ENCODE assay signal across 7 mouse cellular contexts in the genomic region with DNA sequence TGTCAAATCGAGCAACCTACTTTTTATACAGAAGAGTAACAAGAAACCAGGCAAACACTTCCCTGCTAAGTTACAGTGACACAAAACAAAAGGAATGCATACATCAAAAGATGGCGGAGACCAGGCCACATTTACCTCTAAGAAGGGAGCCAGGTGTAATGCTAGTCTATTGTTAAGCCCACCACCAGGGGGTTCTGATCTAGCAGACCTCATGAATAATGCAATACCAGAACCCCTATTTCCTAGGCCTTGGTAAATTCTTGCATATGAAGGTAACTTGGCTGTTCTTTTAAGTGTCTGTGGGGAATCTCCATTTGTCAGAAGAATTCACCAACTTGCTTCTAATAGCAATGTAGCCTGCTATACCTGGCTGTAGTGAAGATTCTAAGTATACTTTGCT. TPM values are rescaled to one million over a fixed set of nuclear protein-coding genes. Genes with fewer than 3 reads are reported as not detected.
A peak's percentile ranks its signal among the peaks of the same experiment; 100 is the strongest.
DNase-seq lines count a peak whose midpoint lies in the region; ATAC-seq and TF ChIP-seq lines count a peak whose summit lies in the region.
"Not testable (repeated sequence)": the region's sequence is repeated elsewhere in the genome, so short reads cannot be mapped to it uniquely, and the experiment has no call there.

No protein-coding gene starts in this region.

- not testable (repeated sequence) for H3K4me3 ChIP-seq in ES-Bruce4 (ENCODE audit: low read depth, low read length); forebrain, embryonic 15.5 days; lung, embryonic 14.5 days (ENCODE audit: low read depth, low read length); neural tube, embryonic 15.5 days (replicated peaks)
- H3K4me3 ChIP-seq in hindbrain, embryonic 14.5 days (replicated peaks; ENCODE audit: low read length) = peak overlapping the region; percentile 92
- H3K4me3 ChIP-seq in midbrain, embryonic 16.5 days (ENCODE audit: low read depth, low read length) = 0 out of 2 replicates have a peak overlapping the region, but pooled peaks have one; percentile 70

- not testable (repeated sequence) for TF ChIP-seq EP300 in ES-Bruce4 (IDR thresholded peaks at IDR 0.05; ENCODE audit: insufficient read depth, low read depth, low read length)

- not testable (repeated sequence) for H3K27me3 ChIP-seq in ES-Bruce4 (ENCODE audit: control insufficient read depth, insufficient read depth, low read length, poor library complexity, severe bottlenecking); forebrain, embryonic 15.5 days; hindbrain, embryonic 14.5 days (ENCODE audit: control insufficient read depth, insufficient read depth, low read length); lung, embryonic 14.5 days (ENCODE audit: insufficient read depth, low read length); midbrain, embryonic 16.5 days (ENCODE audit: control insufficient read depth, insufficient read depth, low read depth, low read length); neural tube, embryonic 15.5 days (replicated peaks)

- WGBS in forebrain, embryonic 15.5 days = 27% methylated on average over 2 of the region's 2 CpGs
- 55% methylated on average over 2 of the region's 2 CpGs for WGBS in hindbrain, embryonic 14.5 days
- WGBS in lung, embryonic 14.5 days = 69% methylated on average over 2 of the region's 2 CpGs
- WGBS in midbrain, embryonic 16.5 days = 36% methylated on average over 2 of the region's 2 CpGs
- 51% methylated on average over 2 of the region's 2 CpGs for WGBS in neural tube, embryonic 15.5 days

- not testable (repeated sequence) for H3K4me1 ChIP-seq in ES-Bruce4 (ENCODE audit: control insufficient read depth, insufficient read depth, low read length); lung, embryonic 14.5 days (ENCODE audit: insufficient read depth)
- peaks cover 40% of the 10 kb centered on the region for H3K4me1 ChIP-seq in forebrain, embryonic 15.5 days
- H3K4me1 ChIP-seq in hindbrain, embryonic 14.5 days (replicated peaks; ENCODE audit: control insufficient read depth, insufficient read depth, low read length) = peaks cover 39% of the 10 kb centered on the region
- peaks cover 39% of the 10 kb centered on the region for H3K4me1 ChIP-seq in midbrain, embryonic 16.5 days (ENCODE audit: control insufficient read depth, insufficient read depth, low read length)
- H3K4me1 ChIP-seq in neural tube, embryonic 15.5 days = peaks cover 35% of the 10 kb centered on the region

- not testable (repeated sequence) for ATAC-seq in forebrain, embryonic 15.5 days (replicated peaks); hindbrain, embryonic 14.5 days (ENCODE audit: low FRiP score); lung, embryonic 14.5 days (ENCODE audit: insufficient read depth); midbrain, embryonic 16.5 days; neural tube, embryonic 15.5 days (ENCODE audit: low FRiP score)

- not testable (repeated sequence) for TF ChIP-seq CTCF in ES-Bruce4 (IDR thresholded peaks at IDR 0.05; ENCODE audit: low read depth, low read length); brain, embryonic 14.5 days (IDR thresholded peaks at IDR 0.05; ENCODE audit: borderline replicate concordance, extremely low read depth, insufficient read depth, insufficient read length)
- 0 out of 2 replicates have a peak, but pooled peaks have one; percentile 12 for TF ChIP-seq CTCF in lung, embryonic 14.5 days (IDR thresholded peaks at IDR 0.05; ENCODE audit: low read depth)

- peak overlapping the region; percentile 59; the same call in 1 of the 2 replicates for H3K27ac ChIP-seq in ES-Bruce4 (ENCODE audit: insufficient read depth, low read length)
- not testable (repeated sequence) for H3K27ac ChIP-seq in forebrain, embryonic 15.5 days (replicated peaks); hindbrain, embryonic 14.5 days; lung, embryonic 14.5 days (ENCODE audit: low read depth); midbrain, embryonic 16.5 days (ENCODE audit: low read length); neural tube, embryonic 15.5 days (replicated peaks)

- DNase-seq in brain, embryonic 14.5 days (ENCODE audit: low read depth) = peak; percentile 29
- DNase-seq in hindbrain, embryonic 14.5 days (ENCODE audit: low spot score); lung, embryonic 14.5 days: not testable (repeated sequence)

- H3K9ac ChIP-seq in ES-Bruce4 (ENCODE audit: low read depth, poor library complexity, severe bottlenecking); forebrain, embryonic 15.5 days (replicated peaks); lung, embryonic 14.5 days; midbrain, embryonic 16.5 days (ENCODE audit: low read depth, low read length): not testable (repeated sequence)
- H3K9ac ChIP-seq in hindbrain, embryonic 14.5 days = peak overlapping the region; percentile 28; the same call in 1 of the 2 replicates
- 0 out of 2 replicates have a peak overlapping the region, but pooled peaks have one; percentile 14 for H3K9ac ChIP-seq in neural tube, embryonic 15.5 days (replicated peaks)

- not testable (repeated sequence) for H3K9me3 ChIP-seq in ES-Bruce4 (replicated peaks; ENCODE audit: control insufficient read depth, insufficient read depth, low read length, poor library complexity, severe bottlenecking); forebrain, embryonic 15.5 days; hindbrain, embryonic 14.5 days (ENCODE audit: control insufficient read depth, low read length); lung, embryonic 14.5 days (ENCODE audit: low read depth, low read length); midbrain, embryonic 16.5 days (replicated peaks; ENCODE audit: control insufficient read depth, low read length, poor library complexity, severe bottlenecking); neural tube, embryonic 15.5 days (replicated peaks)

- H3K4me2 ChIP-seq in forebrain, embryonic 15.5 days (replicated peaks) = peak overlapping the region; percentile 45
- H3K4me2 ChIP-seq in hindbrain, embryonic 14.5 days (replicated peaks) = peak overlapping the region; percentile 61
- H3K4me2 ChIP-seq in lung, embryonic 14.5 days = not testable (repeated sequence)
- peak overlapping the region; percentile 60 for H3K4me2 ChIP-seq in midbrain, embryonic 16.5 days (ENCODE audit: low read length)
- H3K4me2 ChIP-seq in neural tube, embryonic 15.5 days = peak overlapping the region; percentile 73

- not testable (repeated sequence) for H3K36me3 ChIP-seq in ES-Bruce4 (ENCODE audit: control insufficient read depth, insufficient read depth, low read length, poor library complexity, severe bottlenecking); forebrain, embryonic 15.5 days; hindbrain, embryonic 14.5 days (replicated peaks; ENCODE audit: control insufficient read depth, insufficient read depth); lung, embryonic 14.5 days (ENCODE audit: insufficient read depth); midbrain, embryonic 16.5 days (ENCODE audit: control insufficient read depth, insufficient read depth, low read length); neural tube, embryonic 15.5 days

- not testable (repeated sequence) for TF ChIP-seq POLR2A in ES-Bruce4 (IDR thresholded peaks at IDR 0.05; ENCODE audit: insufficient read depth, low read length); brain, embryonic 14.5 days (IDR thresholded peaks at IDR 0.05; ENCODE audit: borderline replicate concordance, extremely low read depth, insufficient read depth, insufficient read length, poor library complexity, severe bottlenecking)

RNA-seq across cellular contexts. Expression of a gene that starts 2.8 kb away (rescaled TPM):
- polyA plus RNA-seq in ES-Bruce4 (2011; ENCODE audit: insufficient read depth, insufficient read length, low read depth, missing spikeins) = 31.1 and 34.4 TPM in 2 replicates
- 120 and 121 TPM in 2 replicates for polyA plus RNA-seq in brain, embryonic 14.5 days (2012; rRNA removed)
- 196 and 205 TPM in 2 replicates for polyA plus RNA-seq in forebrain, embryonic 15.5 days (2015; fragmentation: Nextera tagmentation; extraction: Ambion mirVana)
- polyA plus RNA-seq in hindbrain, embryonic 14.5 days (2014; fragmentation: Nextera tagmentation; extraction: Ambion mirVana) = 152 and 163 TPM in 2 replicates
- polyA plus RNA-seq in lung, embryonic 14.5 days (2014; fragmentation: Nextera tagmentation; extraction: Ambion mirVana) = 44.3 and 46.3 TPM in 2 replicates
- 164 and 177 TPM in 2 replicates for polyA plus RNA-seq in midbrain, embryonic 16.5 days (2015; fragmentation: Nextera tagmentation; extraction: Ambion mirVana)
- 109 and 122 TPM in 2 replicates for polyA plus RNA-seq in neural tube, embryonic 15.5 days (2015; fragmentation: Nextera tagmentation; extraction: Ambion mirVana)
